Mouse (Mus musculus): ENCODE measurements around the gene 4933416C03Rik. TPM values are rescaled to one million over a fixed set of nuclear protein-coding genes. Genes with fewer than 3 reads are reported as not detected.
A peak's percentile ranks its signal among the peaks of the same experiment; 100 is the strongest.

The 4933416C03Rik gene
- total RNA-seq, 1 experiment from 2014 or later: not detected

DNA sequence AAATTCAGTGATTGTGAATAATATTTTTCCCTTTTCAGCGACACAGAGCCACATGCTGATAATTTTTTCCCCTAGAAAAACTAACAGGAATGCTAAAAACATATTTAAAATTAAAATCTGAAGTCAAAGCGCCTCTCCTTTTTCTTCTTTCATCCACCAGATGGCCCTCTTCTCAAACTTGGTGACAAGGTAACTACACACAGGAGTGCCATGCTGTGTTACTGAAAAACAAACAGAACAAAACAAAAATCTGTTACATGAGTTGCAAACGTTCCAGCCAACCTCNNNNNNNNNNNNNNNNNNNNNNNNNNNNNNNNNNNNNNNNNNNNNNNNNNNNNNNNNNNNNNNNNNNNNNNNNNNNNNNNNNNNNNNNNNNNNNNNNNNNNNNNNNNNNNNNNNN is 29.8 kb downstream of the 4933416C03Rik start:
- peak; percentile 69 for ATAC-seq (replicated peaks; ENCODE audit: low read depth, poor library complexity, severe bottlenecking)

- no peak for ATAC-seq (replicated peaks; ENCODE audit: low read depth, poor library complexity, severe bottlenecking)
Measured at GRCm38 (mm10) chr10:116080841-116081240, 32.9 kb downstream of the 4933416C03Rik start.

GRCm38 (mm10) chr10:116079396-116079795 is 34.3 kb downstream of the 4933416C03Rik start:
- no peak for ATAC-seq (replicated peaks; ENCODE audit: low read depth, poor library complexity, severe bottlenecking)

- no peak for ATAC-seq (replicated peaks; ENCODE audit: low read depth, poor library complexity, severe bottlenecking)
Measured at GRCm38 (mm10) chr10:116078636-116079035, 35.1 kb downstream of the 4933416C03Rik start.

- ATAC-seq (replicated peaks; ENCODE audit: low read depth, poor library complexity, severe bottlenecking): no peak
Measured at GRCm38 (mm10) chr10:116075954-116076353, 37.8 kb downstream of the 4933416C03Rik start.

Other genes starting within 250 kb of the 4933416C03Rik start
- 0.23 TPM in 1 of 2 replicates, not detected in the other for gene Ptprr, start 95.7 kb downstream of the 4933416C03Rik start, total RNA-seq (2017)
- not detected in 2 replicates for gene Ptprb, start 161.6 kb upstream of the 4933416C03Rik start, total RNA-seq (2017)

All from common myeloid progenitor, adult 5-6 weeks (primary cell).